Mouse (Mus musculus) limb, embryonic 14.5 days (tissue): ENCODE measurements around the gene Sh3bp4. TPM values are rescaled to one million over a fixed set of nuclear protein-coding genes. Genes with fewer than 3 reads are reported as not detected.

ENCODE experiments used
- ATAC-seq: fragments of 200-750 bp; cut with Nextera tagmentation; 2 replicates; pipeline ENCODE4 v1.8.0; 2017; ENCODE audit warnings: low read depth, moderate number of reproducible peaks, moderate TSS enrichment; ENCODE audit not compliant: low FRiP score
- DNase-seq: peaks from one replicate; pipeline ENCODE4 v3.0.0-alpha.2; 2015; ENCODE audit warnings: low spot score
- H3K27ac ChIP-seq: fragments of 300-500 bp; sonication (generic); replicated peaks from 2 replicates; pipeline ENCODE4 v1.5.1; 2014; ENCODE audit warnings: low read depth, mild to moderate bottlenecking, low read length, moderate library complexity, mixed read lengths
- H3K27me3 ChIP-seq: fragments of 300-500 bp; sonication (generic); 2 replicates; pipeline ENCODE4 v1.6.1; 2014; ENCODE audit warnings: low read length, mixed read lengths; ENCODE audit not compliant: control insufficient read depth, insufficient read depth
- H3K36me3 ChIP-seq: fragments of 300-500 bp; sonication (generic); 2 replicates; pipeline ENCODE4 v1.6.1; 2014; ENCODE audit warnings: mild to moderate bottlenecking, low read length, moderate library complexity, mixed read lengths; ENCODE audit not compliant: control insufficient read depth, insufficient read depth
- H3K4me1 ChIP-seq: fragments of 300-500 bp; sonication (generic); 2 replicates; pipeline ENCODE4 v1.6.1; 2014; ENCODE audit warnings: antibody characterized with exemption, low read length, mixed read lengths; ENCODE audit not compliant: control insufficient read depth, insufficient read depth
- H3K4me2 ChIP-seq: fragments of 300-500 bp; sonication (generic); replicated peaks from 2 replicates; pipeline ENCODE4 v1.6.1; 2014; ENCODE audit warnings: low read depth, mild to moderate bottlenecking, low read length, moderate library complexity; ENCODE audit not compliant: severe bottlenecking
- H3K4me3 ChIP-seq: fragments of 300-500 bp; sonication (generic); replicated peaks from 2 replicates; pipeline ENCODE4 v1.5.1; 2014; ENCODE audit warnings: low read length
- H3K9ac ChIP-seq: fragments of 300-500 bp; sonication (generic); 2 replicates; pipeline ENCODE4 v1.6.1; 2014; ENCODE audit warnings: mild to moderate bottlenecking, low read depth, low read length, moderate library complexity; ENCODE audit not compliant: severe bottlenecking
- H3K9me3 ChIP-seq: fragments of 300-500 bp; sonication (generic); 2 replicates; pipeline ENCODE4 v1.6.1; 2016; ENCODE audit warnings: low read length; ENCODE audit not compliant: control insufficient read depth
- POLR2A ChIP-seq: fragments of 200-500 bp; IDR thresholded peaks from 2 replicates; pipeline ENCODE4 v1.8.0; 2012; ENCODE audit warnings: inconsistent platforms, mild to moderate bottlenecking, moderate library complexity, borderline replicate concordance; ENCODE audit not compliant: insufficient read depth, insufficient read length; ENCODE audit errors: extremely low read depth
- WGBS: fragments of 180-500 bp; shearing (Covaris S2); extraction: QIAGEN DNeasy Blood & Tissue Kit; methylation state at CpG from one replicate; pipeline ENCODE4 v1.1.7; 2014; 5-methylcytosine and 5-hydroxymethylcytosine counted together
- polyA plus RNA-seq, 2 experiments: library from polyadenylated mRNA; depleted of rRNA in 1 of 2; stranded (reverse) in 1 of 2; unstranded in 1 of 2; fragments of >200 nt; fragmentation: Nextera tagmentation in 1 of 2; extraction: Ambion mirVana in 1 of 2; gene quantifications; 2 replicates each; pipeline versions ENCODE4 v1.2.1 to v1.2.3; 2012 to 2014

The Sh3bp4 gene
- polyA plus RNA-seq, 2 experiments: 20.4 to 20.8 TPM

- WGBS: 83% methylated on average over 7 of the region's 7 CpGs
- H3K4me3 ChIP-seq: no peak overlapping the region
- no peak for TF ChIP-seq POLR2A
- H3K27me3 ChIP-seq: no peaks in the 10 kb centered on the region
- H3K36me3 ChIP-seq: peaks cover 21% of the 10 kb centered on the region
- no peaks in the 10 kb centered on the region for H3K4me1 ChIP-seq
- no peak for DNase-seq
- H3K27ac ChIP-seq: no peak overlapping the region
- H3K9me3 ChIP-seq: no peaks in the 10 kb centered on the region
- no peak for ATAC-seq
- no peak overlapping the region for H3K9ac ChIP-seq
- no peak overlapping the region for H3K4me2 ChIP-seq
These were observed 82.4 kb downstream of the Sh3bp4 start for GRCm38 (mm10) chr1:89152576-89152975.

- DNase-seq (no peak), ATAC-seq (no peak)
- Histone ChIP-seq H3K27me3 (no peaks in the 10 kb centered on the region), H3K4me3 (no peak overlapping the region), H3K9ac (no peak overlapping the region), H3K27ac (no peak overlapping the region), H3K4me1 (no peaks in the 10 kb centered on the region), H3K4me2 (no peak overlapping the region), H3K36me3 (peaks cover 21% of the 10 kb centered on the region), H3K9me3 (no peaks in the 10 kb centered on the region)
- TF ChIP-seq POLR2A: no peak
- WGBS: 90% methylated on average over 6 of the region's 6 CpGs
These were observed 83.0 kb downstream of the Sh3bp4 start for GRCm38 (mm10) chr1:89153203-89153602.

GRCm38 (mm10) chr1:89163483-89163882 lies 93.3 kb downstream of the Sh3bp4 start:
- H3K4me1 ChIP-seq: peaks cover 9% of the 10 kb centered on the region; the same call in 1 of the 2 replicates
- ATAC-seq (no peak), DNase-seq (no peak)
- no peaks in the 10 kb centered on the region for H3K36me3 ChIP-seq
- H3K4me3 ChIP-seq: no peak overlapping the region
- no peaks in the 10 kb centered on the region for H3K9me3 ChIP-seq
- H3K27me3 ChIP-seq: no peaks in the 10 kb centered on the region
- 95% methylated on average over 6 of the region's 6 CpGs for whole genome bisulfite sequencing
- no peak for TF ChIP-seq POLR2A
- no peak overlapping the region for H3K4me2 ChIP-seq
- no peak overlapping the region for H3K9ac ChIP-seq
- H3K27ac ChIP-seq: no peak overlapping the region

- H3K9me3 ChIP-seq: no peaks in the 10 kb centered on the region
- no peaks in the 10 kb centered on the region for H3K27me3 ChIP-seq
- 70% methylated on average over 5 of the region's 5 CpGs for WGBS
- no peak for TF ChIP-seq POLR2A
- DNase-seq: no peak
- no peak overlapping the region for H3K9ac ChIP-seq
- no peak overlapping the region for H3K27ac ChIP-seq
- no peak for ATAC-seq
- H3K4me1 ChIP-seq: peaks cover 9% of the 10 kb centered on the region; the same call in 1 of the 2 replicates
- no peak overlapping the region for H3K4me2 ChIP-seq
- H3K4me3 ChIP-seq: no peak overlapping the region
- H3K36me3 ChIP-seq: no peaks in the 10 kb centered on the region
These were observed 94.1 kb downstream of the Sh3bp4 start for GRCm38 (mm10) chr1:89164281-89164680.

GRCm38 (mm10) chr1:89164685-89165084 lies 94.5 kb downstream of the Sh3bp4 start:
- H3K27ac ChIP-seq: no peak overlapping the region
- no peak overlapping the region for H3K9ac ChIP-seq
- DNase-seq (peak; percentile 28), ATAC-seq (peak; percentile 57; the same call in 1 of the 2 replicates)
- H3K36me3 ChIP-seq: no peaks in the 10 kb centered on the region
- no peaks in the 10 kb centered on the region for H3K9me3 ChIP-seq
- no peak overlapping the region for H3K4me3 ChIP-seq
- H3K4me2 ChIP-seq: no peak overlapping the region
- 18% methylated on average over 7 of the region's 7 CpGs for WGBS
- TF ChIP-seq POLR2A: no peak
- peaks cover 9% of the 10 kb centered on the region; the same call in 1 of the 2 replicates for H3K4me1 ChIP-seq
- H3K27me3 ChIP-seq: no peaks in the 10 kb centered on the region

GRCm38 (mm10) chr1:89166814-89167249 lies 96.6 kb downstream of the Sh3bp4 start:
- no peak for ATAC-seq
- 24% methylated on average over 9 of the region's 9 CpGs for WGBS
- peaks cover 9% of the 10 kb centered on the region; the same call in 1 of the 2 replicates for H3K4me1 ChIP-seq
- no peaks in the 10 kb centered on the region for H3K9me3 ChIP-seq
- no peak overlapping the region for H3K4me3 ChIP-seq
- no peak overlapping the region for H3K9ac ChIP-seq
- no peak for DNase-seq
- no peak overlapping the region for H3K4me2 ChIP-seq
- TF ChIP-seq POLR2A: no peak
- no peak overlapping the region for H3K27ac ChIP-seq
- H3K27me3 ChIP-seq: no peaks in the 10 kb centered on the region
- no peaks in the 10 kb centered on the region for H3K36me3 ChIP-seq
